Mouse (Mus musculus): Measurements from ENCODE around the gene Pcp4. TPM values are rescaled to one million over a fixed set of nuclear protein-coding genes. Genes with fewer than 3 reads are reported as not detected.
A peak's percentile ranks its signal among the peaks of the same experiment; 100 is the strongest.

Gene Pcp4
- total RNA-seq, 2 experiments from 2014 or later: 410 to 473 TPM

- TF ChIP-seq CTCF (IDR thresholded peaks at IDR 0.05): no peak
- DNase-seq (ENCODE audit: extremely low spot score in 1 of 2, low spot score in 2 of 2): no peak
- intact Hi-C loops (cut with DNase I): no loop called here
- Histone ChIP-seq H3K27ac (no peak overlapping the region), H3K4me3 (no peak overlapping the region)
Measured at GRCm38 (mm10) chr16:96491530-96491929, 24.1 kb downstream of the Pcp4 start.

DNA sequence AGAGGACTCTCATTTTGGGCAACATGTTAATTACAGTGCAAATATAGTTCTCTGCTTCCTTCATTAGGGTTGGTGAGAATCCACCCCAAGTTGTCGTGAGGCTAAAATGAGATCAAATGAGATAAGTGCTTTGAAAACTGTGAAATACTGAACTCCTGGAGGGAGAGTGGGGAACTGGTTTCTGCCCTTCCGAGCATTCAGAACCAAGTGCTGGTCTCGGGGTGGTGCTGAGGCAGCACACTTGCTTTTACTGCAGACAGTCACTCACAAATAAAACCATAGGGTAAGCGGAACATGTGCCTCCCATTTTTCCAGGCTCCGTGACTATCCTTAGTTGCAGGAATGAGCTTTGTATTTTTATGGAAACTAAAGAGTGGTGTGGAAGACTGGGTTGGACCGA lies 26.7 kb downstream of the Pcp4 start:
- Histone ChIP-seq H3K4me3 (no peak overlapping the region), H3K27ac (no peak overlapping the region)
- TF ChIP-seq CTCF (IDR thresholded peaks at IDR 0.05): no peak
- intact Hi-C loops (cut with DNase I): no loop called here
- DNase-seq (ENCODE audit: extremely low spot score in 1 of 2, low spot score in 2 of 2): no peak

DNA sequence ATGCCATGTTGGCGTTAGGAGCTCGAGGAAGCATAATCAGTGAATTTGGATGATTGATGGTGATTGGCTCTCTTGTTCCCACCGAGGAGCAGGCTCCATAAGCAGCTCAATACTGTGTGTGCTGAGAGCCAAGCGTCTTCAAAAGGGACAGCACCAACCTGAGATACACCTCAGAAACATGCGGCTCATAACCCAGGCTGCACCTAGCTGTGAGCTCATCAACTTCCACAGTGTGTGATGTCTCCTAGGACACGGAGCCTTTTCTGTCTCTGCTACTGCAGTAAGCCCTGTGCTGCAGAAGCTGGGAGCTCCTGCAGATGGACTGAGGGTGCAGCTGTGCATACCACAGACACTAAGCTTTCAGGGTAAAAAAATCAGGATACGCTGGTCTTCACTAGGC lies 31.5 kb downstream of the Pcp4 start:
- H3K27ac ChIP-seq: peak overlapping the region; percentile 50; the same call in 1 of the 2 replicates
- no peak for TF ChIP-seq CTCF (IDR thresholded peaks at IDR 0.05)
- H3K4me3 ChIP-seq: no peak overlapping the region
- intact Hi-C loops (cut with DNase I): no loop called here
- peak; percentile 19 to 25 for DNase-seq (ENCODE audit: extremely low spot score in 1 of 2, low spot score in 2 of 2)

DNA sequence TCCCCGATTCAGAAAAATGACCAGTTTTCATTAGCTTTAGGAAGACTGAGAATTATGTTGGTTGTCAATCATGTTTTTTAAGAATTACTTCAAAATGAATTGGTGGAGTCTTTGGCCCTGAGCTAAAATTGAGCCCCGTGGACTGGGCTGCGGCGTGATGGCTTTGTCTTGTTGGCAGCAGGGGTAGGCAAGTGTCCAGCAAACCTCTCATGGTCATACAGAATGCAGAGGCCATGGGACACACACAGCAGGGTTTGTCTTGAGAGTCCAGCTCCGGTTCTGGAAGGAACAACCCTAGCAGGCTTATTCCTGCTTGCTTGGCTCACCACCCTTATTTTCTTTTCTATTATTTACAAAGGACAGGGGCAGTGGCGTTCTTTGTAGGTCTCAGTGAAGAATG lies 33.8 kb downstream of the Pcp4 start:
- Histone ChIP-seq H3K27ac (no peak overlapping the region), H3K4me3 (no peak overlapping the region)
- TF ChIP-seq CTCF (IDR thresholded peaks at IDR 0.05): no peak
- intact Hi-C loops (cut with DNase I): no loop called here
- DNase-seq (ENCODE audit: extremely low spot score in 1 of 2, low spot score in 2 of 2): no peak

DNA sequence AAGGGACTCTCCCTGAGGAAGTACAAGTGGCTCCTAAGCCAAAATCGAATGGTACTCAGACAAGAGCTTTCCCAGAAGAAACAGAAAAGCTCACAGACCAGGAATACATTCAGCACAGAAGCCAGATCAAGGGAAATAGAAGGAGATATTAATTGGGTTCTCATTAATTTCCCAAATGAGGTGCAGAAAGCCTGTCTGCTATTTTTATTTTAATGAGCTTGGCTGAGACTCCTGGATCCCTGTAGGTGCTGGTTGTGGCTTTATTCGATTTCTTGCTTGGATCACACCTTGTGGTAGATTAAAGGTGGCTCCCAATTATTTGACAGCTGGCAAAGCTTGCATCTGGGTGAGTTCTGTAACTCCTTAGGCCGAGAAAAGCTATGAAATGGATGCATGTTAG lies 35.2 kb downstream of the Pcp4 start:
- no peak for TF ChIP-seq CTCF (IDR thresholded peaks at IDR 0.05)
- H3K4me3 ChIP-seq: no peak overlapping the region
- intact Hi-C loops (cut with DNase I): no loop called here
- no peak overlapping the region for H3K27ac ChIP-seq
- DNase-seq (ENCODE audit: extremely low spot score in 1 of 2, low spot score in 2 of 2): no peak

GRCm38 (mm10) chr16:96514466-96514865 lies 47.1 kb downstream of the Pcp4 start:
- no peak for DNase-seq (ENCODE audit: extremely low spot score in 1 of 2, low spot score in 2 of 2)
- TF ChIP-seq CTCF (IDR thresholded peaks at IDR 0.05): no peak
- no peak overlapping the region for H3K4me3 ChIP-seq
- no peak overlapping the region for H3K27ac ChIP-seq
- intact Hi-C loops (cut with DNase I): no loop called here

DNA sequence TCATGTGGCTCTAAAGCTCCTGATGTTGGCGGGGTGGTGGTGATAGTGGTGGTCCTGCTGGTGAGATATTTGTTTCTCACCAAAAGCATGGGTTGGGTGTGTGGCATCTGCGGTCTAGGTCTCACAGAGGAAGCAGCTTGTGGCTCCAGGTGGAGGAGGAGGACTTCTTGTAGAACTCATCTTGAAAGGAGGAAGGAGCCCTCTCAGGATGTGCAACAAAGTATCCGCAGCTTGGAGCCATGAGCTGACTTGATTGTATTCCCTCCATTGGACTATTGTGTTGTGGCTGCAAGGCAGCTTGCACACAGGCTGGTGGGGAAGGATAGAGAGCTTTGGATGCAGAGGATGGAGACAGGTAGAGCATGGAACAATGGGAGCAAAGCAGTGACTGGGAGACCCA lies 60.1 kb downstream of the Pcp4 start:
- no peak overlapping the region for H3K4me3 ChIP-seq
- TF ChIP-seq CTCF (IDR thresholded peaks at IDR 0.05): no peak
- no peak overlapping the region for H3K27ac ChIP-seq
- intact Hi-C loops (cut with DNase I): no loop called here
- no peak for DNase-seq (ENCODE audit: extremely low spot score in 1 of 2, low spot score in 2 of 2)

DNA sequence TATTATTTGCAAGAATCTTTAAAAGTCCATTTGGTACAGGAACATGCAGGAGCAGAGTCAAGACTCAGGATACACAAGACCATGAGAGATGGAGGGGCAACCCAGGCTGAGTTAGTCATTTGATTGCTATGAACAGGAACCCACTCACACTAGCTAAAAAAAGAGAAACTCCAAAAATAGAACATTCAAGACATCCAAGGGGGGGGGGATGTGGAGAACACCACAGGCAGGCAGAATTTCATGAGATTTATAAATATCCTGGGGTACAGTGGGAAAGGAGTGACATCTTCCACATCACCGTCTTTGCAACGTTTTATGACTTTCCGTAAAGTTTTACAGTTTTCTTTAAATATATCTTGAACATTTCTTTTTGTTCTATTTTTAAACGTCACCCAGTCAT lies 61.1 kb downstream of the Pcp4 start:
- no peak overlapping the region for H3K4me3 ChIP-seq
- intact Hi-C loops (cut with DNase I): no loop called here
- H3K27ac ChIP-seq: no peak overlapping the region
- DNase-seq (ENCODE audit: extremely low spot score in 1 of 2, low spot score in 2 of 2): no peak
- no peak for TF ChIP-seq CTCF (IDR thresholded peaks at IDR 0.05)

- TF ChIP-seq CTCF (IDR thresholded peaks at IDR 0.05): no peak
- no peak overlapping the region for H3K4me3 ChIP-seq
- intact Hi-C loops (cut with DNase I): no loop called here
- no peak for DNase-seq (ENCODE audit: extremely low spot score in 1 of 2, low spot score in 2 of 2)
- no peak overlapping the region for H3K27ac ChIP-seq
Measured at GRCm38 (mm10) chr16:96529896-96530568, 62.6 kb downstream of the Pcp4 start.

GRCm38 (mm10) chr16:96530569-96530898 lies 63.1 kb downstream of the Pcp4 start:
- no peak for DNase-seq (ENCODE audit: extremely low spot score in 1 of 2, low spot score in 2 of 2)
- H3K27ac ChIP-seq: no peak overlapping the region
- intact Hi-C loops (cut with DNase I): no loop called here
- H3K4me3 ChIP-seq: no peak overlapping the region
- TF ChIP-seq CTCF (IDR thresholded peaks at IDR 0.05): no peak

DNA sequence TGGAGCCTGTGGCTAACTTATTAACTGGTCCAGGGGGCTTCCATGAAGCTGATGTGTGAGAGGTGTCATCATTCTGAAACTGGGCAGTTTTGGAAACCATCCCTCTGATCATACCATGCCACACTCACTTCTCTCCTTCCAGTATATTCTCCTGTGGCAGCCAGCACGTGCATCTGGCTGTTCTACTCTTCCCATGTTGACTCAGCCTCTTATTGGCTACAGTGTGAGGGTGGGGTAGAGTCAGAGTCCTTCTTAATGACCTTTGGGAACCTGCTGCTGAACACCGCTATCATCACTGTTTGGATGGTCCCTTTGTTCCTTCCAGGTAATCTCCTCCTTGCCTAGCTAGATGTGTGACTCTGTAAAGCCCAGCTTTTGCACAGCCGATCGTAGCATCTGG lies 63.6 kb downstream of the Pcp4 start:
- Histone ChIP-seq H3K27ac (no peak overlapping the region), H3K4me3 (no peak overlapping the region)
- no peak for TF ChIP-seq CTCF (IDR thresholded peaks at IDR 0.05)
- DNase-seq (ENCODE audit: extremely low spot score in 1 of 2, low spot score in 2 of 2): no peak
- intact Hi-C loops (cut with DNase I): no loop called here

- intact Hi-C loops (cut with DNase I): loop anchor here (1.0 to 2.0 kb wide), 2 partner anchors 46 to 101 kb away; no protein-coding TSS in a partner anchor
- Histone ChIP-seq H3K27ac (peak overlapping the region; percentile 63), H3K4me3 (no peak overlapping the region)
- no peak for TF ChIP-seq CTCF (IDR thresholded peaks at IDR 0.05)
- DNase-seq (ENCODE audit: extremely low spot score in 1 of 2, low spot score in 2 of 2): no peak
Measured at GRCm38 (mm10) chr16:96533710-96534109, 66.3 kb downstream of the Pcp4 start.

- no peak overlapping the region for H3K4me3 ChIP-seq
- peak overlapping the region; percentile 28; the same call in 1 of the 2 replicates for H3K27ac ChIP-seq
- DNase-seq (ENCODE audit: extremely low spot score in 1 of 2, low spot score in 2 of 2): peak in 1 of 2 experiments; percentile 56
- no peak for TF ChIP-seq CTCF (IDR thresholded peaks at IDR 0.05)
- intact Hi-C loops (cut with DNase I): loop anchor here (1.0 to 2.0 kb wide), 2 partner anchors 20 to 100 kb away; no protein-coding TSS in a partner anchor
Measured at GRCm38 (mm10) chr16:96535271-96535670, 67.9 kb downstream of the Pcp4 start.
